Mouse (Mus musculus): Measurements from ENCODE around the gene Jchain. TPM values are rescaled to one million over a fixed set of nuclear protein-coding genes. Genes with fewer than 3 reads are reported as not detected.

Gene Jchain
- total and polyA plus RNA-seq, 3 experiments, result 336 to 1,319 (median 477) TPM

GRCm38 (mm10) chr5:88561080-88561814 is 33.6 kb upstream of the Jchain start:
- H3K4me1 ChIP-seq (ENCODE audit: control insufficient read depth in 1 of 2, insufficient read depth in 2 of 2), result peaks cover 4 to 20% of the 10 kb centered on the region in 2 experiments
- H3K27me3 ChIP-seq (replicated peaks), result no peaks in the 10 kb centered on the region
- no peaks in the 10 kb centered on the region for H3K9me3 ChIP-seq (replicated peaks; ENCODE audit: low read length)
- peak overlapping the region; percentile 71 for H3K9ac ChIP-seq (ENCODE audit: insufficient read depth, low read depth)
- dilution Hi-C loops (cut with MboI; ENCODE audit: extremely low pct_ligation_motif_present, extremely low pct_unique_long_range_greater_than_20kb, low sequenced_read_pairs), result no loop called here
- H3K27ac ChIP-seq (ENCODE audit: insufficient read depth, low read depth), result peak overlapping the region; percentile 95
- peak overlapping the region; percentile 81 for H3K4me2 ChIP-seq (ENCODE audit: insufficient read depth, low read depth, poor library complexity, severe bottlenecking)
- peak overlapping the region; percentile 67 to 88 (median 70) for H3K4me3 ChIP-seq (replicated peaks in 1 of 3; ENCODE audit: low read depth in 2 of 3, low read length in 2 of 3, poor library complexity in 1 of 3)
- peak; percentile 96 for DNase-seq (ENCODE audit: extremely low read depth)
- TF ChIP-seq E2F4 (IDR thresholded peaks at IDR 0.05; ENCODE audit: insufficient replicate concordance, low read depth, low read length) (no peak), ETS1 (conservative IDR thresholded peaks at IDR 0.05; ENCODE audit: low read depth, low read length) (peak; percentile 92), MEF2A (IDR thresholded peaks at IDR 0.05; ENCODE audit: borderline replicate concordance, low read depth, low read length) (peak; percentile 82), NRF1 (IDR thresholded peaks at IDR 0.05; ENCODE audit: low read depth, low read length) (no peak), POLR2AphosphoS2 (IDR thresholded peaks at IDR 0.05; ENCODE audit: low read depth, low read length) (no peak; the same call in 1 of the 2 replicates), JUND (conservative IDR thresholded peaks at IDR 0.05; ENCODE audit: low read depth, low read length) (peak; percentile 58; the same call in 1 of the 2 replicates), USF2 (conservative IDR thresholded peaks at IDR 0.05; ENCODE audit: low read depth, low read length) (0 out of 2 replicates have a peak, but pooled peaks have one; percentile 9), IRF4 (IDR thresholded peaks at IDR 0.05; ENCODE audit: low read depth, low read length) (peak; percentile 85), NELFE (IDR thresholded peaks at IDR 0.05; ENCODE audit: low read depth, low read length) (0 out of 2 replicates have a peak, but pooled peaks have one; percentile 44), USF1 (IDR thresholded peaks at IDR 0.05; ENCODE audit: low read depth, low read length) (peak; percentile 49), MYC (IDR thresholded peaks at IDR 0.05; ENCODE audit: low read depth, low read length) (peak; percentile 68), BHLHE40 (IDR thresholded peaks at IDR 0.05; ENCODE audit: low read depth, low read length) (peak; percentile 98), CHD2 (IDR thresholded peaks at IDR 0.05; ENCODE audit: low read length) (peak; percentile 68), UBTF (IDR thresholded peaks at IDR 0.05; ENCODE audit: low read depth, low read length) (peak; percentile 68; the same call in 1 of the 2 replicates), RCOR1 (conservative IDR thresholded peaks at IDR 0.05; ENCODE audit: low read depth, low read length) (peak; percentile 33; the same call in 1 of the 2 replicates), MXI1 (IDR thresholded peaks at IDR 0.05; ENCODE audit: low read depth, low read length) (peak; percentile 92), CHD1 (IDR thresholded peaks at IDR 0.05; ENCODE audit: low read depth, low read length) (0 out of 2 replicates have a peak, but pooled peaks have one; percentile 53), POLR2A (IDR thresholded peaks at IDR 0.05; ENCODE audit: low read depth, low read length) (peak; percentile 72), GABPA (IDR thresholded peaks at IDR 0.05; ENCODE audit: insufficient replicate concordance, low read depth, low read length) (no peak), ZMIZ1 (IDR thresholded peaks at IDR 0.05; ENCODE audit: low read depth, low read length) (peak; percentile 46; the same call in 1 of the 2 replicates), KAT2A (IDR thresholded peaks at IDR 0.05; ENCODE audit: insufficient replicate concordance, low read length) (0 out of 2 replicates have a peak, but pooled peaks have one; percentile 62), RAD21 (IDR thresholded peaks at IDR 0.05; ENCODE audit: low read depth, low read length) (no peak; the same call in 1 of the 2 replicates), ZNF384 (IDR thresholded peaks at IDR 0.05; ENCODE audit: low read depth, low read length) (peak; percentile 62), MAX (IDR thresholded peaks at IDR 0.05; ENCODE audit: low read length) (peak; percentile 91), CTCF (conservative IDR thresholded peaks at IDR 0.05 in 1 of 2, IDR thresholded peaks at IDR 0.05 in 1 of 2; ENCODE audit: low read depth in 2 of 2, low read length in 2 of 2) (no peak), HCFC1 (IDR thresholded peaks at IDR 0.05; ENCODE audit: low read depth, low read length) (0 out of 2 replicates have a peak, but pooled peaks have one; percentile 12), SMC3 (IDR thresholded peaks at IDR 0.05; ENCODE audit: low read depth, low read length) (no peak), ZC3H11A (IDR thresholded peaks at IDR 0.05; ENCODE audit: low read depth, low read length) (no peak), ELF1 (IDR thresholded peaks at IDR 0.05; ENCODE audit: low read depth, low read length) (0 out of 2 replicates have a peak, but pooled peaks have one; percentile 32), EP300 (IDR thresholded peaks at IDR 0.05; ENCODE audit: low read length) (peak; percentile 86), TCF12 (IDR thresholded peaks at IDR 0.05; ENCODE audit: low read depth, low read length) (peak; percentile 98), MAFK (IDR thresholded peaks at IDR 0.05; ENCODE audit: insufficient replicate concordance, low read length) (0 out of 2 replicates have a peak, but pooled peaks have one; percentile 59), MAZ (IDR thresholded peaks at IDR 0.05; ENCODE audit: low read depth, low read length) (peak; percentile 96), PAX5 (IDR thresholded peaks at IDR 0.05; ENCODE audit: low read length) (no peak), JUN (IDR thresholded peaks at IDR 0.05; ENCODE audit: insufficient read depth, low read depth, low read length) (0 out of 2 replicates have a peak, but pooled peaks have one; percentile 14), SIN3A (IDR thresholded peaks at IDR 0.05; ENCODE audit: low read length) (peak; percentile 80), ZKSCAN1 (IDR thresholded peaks at IDR 0.05; ENCODE audit: borderline replicate concordance, low read depth, low read length) (no peak), TBP (conservative IDR thresholded peaks at IDR 0.05; ENCODE audit: low read depth, low read length) (peak; percentile 73)
- peaks cover 52% of the 10 kb centered on the region for H3K79me2 ChIP-seq (replicated peaks; ENCODE audit: control insufficient read depth, extremely low read depth, insufficient read depth, poor library complexity, severe bottlenecking)
- peaks cover 8 to 15% of the 10 kb centered on the region in 2 experiments for H3K36me3 ChIP-seq (replicated peaks in 1 of 2; ENCODE audit: control insufficient read depth in 1 of 2, insufficient read depth in 1 of 2, low read length in 1 of 2)
- in situ Hi-C loops (cut with MboI; ENCODE audit: low pct_ligation_motif_present, low pct_unique_long_range_greater_than_20kb, low sequenced_read_pairs), result no loop called here

Measured in CH12.LX (cell line).